Mouse (Mus musculus): Measurements from ENCODE around the gene Kcnn3.

Kcnn3 gene

GRCm38 (mm10) chr3:89519894-89520293 lies at the start of gene Kcnn3:
Gene Kcnn3, plus strand, starts transcription at chr3:89520164.
- DNase-seq (ENCODE audit: low read depth, low spot score), result peak; percentile 81

- no peak for DNase-seq (ENCODE audit: low read depth, low spot score)
Observed at GRCm38 (mm10) chr3:89472280-89472679, 47.7 kb upstream of the Kcnn3 start.

- no peak for DNase-seq (ENCODE audit: low read depth, low spot score)
Observed at GRCm38 (mm10) chr3:89473838-89474237, 46.1 kb upstream of the Kcnn3 start.

- DNase-seq (ENCODE audit: low read depth, low spot score), result no peak
Observed at GRCm38 (mm10) chr3:89479055-89479454, 40.9 kb upstream of the Kcnn3 start.

- peak; percentile 37 for DNase-seq (ENCODE audit: low read depth, low spot score)
Observed at GRCm38 (mm10) chr3:89481488-89481887, 38.5 kb upstream of the Kcnn3 start.

- DNase-seq (ENCODE audit: low read depth, low spot score), result no peak
Observed at GRCm38 (mm10) chr3:89482249-89482648, 37.7 kb upstream of the Kcnn3 start.

GRCm38 (mm10) chr3:89484766-89485524 lies 35.0 kb upstream of the Kcnn3 start:
- DNase-seq (ENCODE audit: low read depth, low spot score), result peak; percentile 55

GRCm38 (mm10) chr3:89486111-89486510 lies 33.9 kb upstream of the Kcnn3 start:
- no peak for DNase-seq (ENCODE audit: low read depth, low spot score)

GRCm38 (mm10) chr3:89486916-89487702 lies 32.9 kb upstream of the Kcnn3 start:
- no peak for DNase-seq (ENCODE audit: low read depth, low spot score)

GRCm38 (mm10) chr3:89490790-89491189 lies 29.2 kb upstream of the Kcnn3 start:
- DNase-seq (ENCODE audit: low read depth, low spot score), result no peak

- DNase-seq (ENCODE audit: low read depth, low spot score), result no peak
Observed at GRCm38 (mm10) chr3:89491559-89491958, 28.4 kb upstream of the Kcnn3 start.

GRCm38 (mm10) chr3:89492701-89493151 lies 27.2 kb upstream of the Kcnn3 start:
- DNase-seq (ENCODE audit: low read depth, low spot score), result no peak

GRCm38 (mm10) chr3:89494630-89495029 lies 25.3 kb upstream of the Kcnn3 start:
- no peak for DNase-seq (ENCODE audit: low read depth, low spot score)

GRCm38 (mm10) chr3:89496366-89496765 lies 23.6 kb upstream of the Kcnn3 start:
- no peak for DNase-seq (ENCODE audit: low read depth, low spot score)

GRCm38 (mm10) chr3:89499696-89500095 lies 20.3 kb upstream of the Kcnn3 start:
- no peak for DNase-seq (ENCODE audit: low read depth, low spot score)

GRCm38 (mm10) chr3:89501486-89501885 lies 18.5 kb upstream of the Kcnn3 start:
- DNase-seq (ENCODE audit: low read depth, low spot score), result no peak

GRCm38 (mm10) chr3:89502551-89502950 lies 17.4 kb upstream of the Kcnn3 start:
- DNase-seq (ENCODE audit: low read depth, low spot score), result no peak

GRCm38 (mm10) chr3:89508041-89508440 lies 11.9 kb upstream of the Kcnn3 start:
- no peak for DNase-seq (ENCODE audit: low read depth, low spot score)

- peak; percentile 36 for DNase-seq (ENCODE audit: low read depth, low spot score)
Observed at GRCm38 (mm10) chr3:89510979-89511378, 9.0 kb upstream of the Kcnn3 start.

GRCm38 (mm10) chr3:89511400-89511799 lies 8.6 kb upstream of the Kcnn3 start:
- DNase-seq (ENCODE audit: low read depth, low spot score), result no peak

GRCm38 (mm10) chr3:89512225-89512624 lies 7.7 kb upstream of the Kcnn3 start:
- no peak for DNase-seq (ENCODE audit: low read depth, low spot score)

- no peak for DNase-seq (ENCODE audit: low read depth, low spot score)
Observed at GRCm38 (mm10) chr3:89515444-89515843, 4.5 kb upstream of the Kcnn3 start.

GRCm38 (mm10) chr3:89516321-89516720 lies 3.6 kb upstream of the Kcnn3 start:
- DNase-seq (ENCODE audit: low read depth, low spot score), result no peak

Measured in retina, postnatal 7 days (tissue).